Mouse (Mus musculus): ENCODE results near the gene Cd80. TPM values are rescaled to one million over a fixed set of nuclear protein-coding genes. Genes with fewer than 3 reads are reported as not detected.

Gene Cd80
- polyA plus RNA-seq (2014; fragmentation: Nextera tagmentation; extraction: Ambion mirVana), result 0.34 and 0.51 TPM in 2 replicates

GRCm38 (mm10) chr16:38455511-38456418 is at the start of gene Cd80:
Gene Cd80, plus strand, starts transcription at chr16:38455561.
- Histone ChIP-seq H3K27ac (ENCODE audit: low read depth, low read length) (no peak within 1 kb of the TSS), H3K9me3 (ENCODE audit: control insufficient read depth, low read length) (no peaks in the 10 kb centered on the region), H3K27me3 (ENCODE audit: control insufficient read depth, insufficient read depth, low read length) (no peaks in the 10 kb centered on the region), H3K4me2 (replicated peaks; ENCODE audit: low read depth, low read length) (no peak within 1 kb of the TSS), H3K36me3 (ENCODE audit: control insufficient read depth, insufficient read depth, low read length) (no peaks in the 10 kb centered on the region), H3K4me3 (ENCODE audit: low read length) (no peak within 1 kb of the TSS), H3K9ac (ENCODE audit: low read depth, low read length) (no peak within 1 kb of the TSS), H3K4me1 (ENCODE audit: control insufficient read depth, insufficient read depth, low read length) (peaks cover 9% of the 10 kb centered on the region)
- 75% methylated on average over 15 of the region's 17 CpGs for WGBS
- ATAC-seq (ENCODE audit: low FRiP score, low TSS enrichment), result no peak

GRCm38 (mm10) chr16:38406293-38406692 is 49.1 kb upstream of the Cd80 start:
- H3K27me3 ChIP-seq (ENCODE audit: control insufficient read depth, insufficient read depth, low read length), result no peaks in the 10 kb centered on the region
- no peak overlapping the region for H3K9ac ChIP-seq (ENCODE audit: low read depth, low read length)

GRCm38 (mm10) chr16:38406708-38407107 is 48.7 kb upstream of the Cd80 start:
- Histone ChIP-seq H3K4me2 (replicated peaks; ENCODE audit: low read depth, low read length) (no peak overlapping the region), H3K9me3 (ENCODE audit: control insufficient read depth, low read length) (no peaks in the 10 kb centered on the region), H3K36me3 (ENCODE audit: control insufficient read depth, insufficient read depth, low read length) (no peaks in the 10 kb centered on the region), H3K27me3 (ENCODE audit: control insufficient read depth, insufficient read depth, low read length) (no peaks in the 10 kb centered on the region), H3K27ac (ENCODE audit: low read depth, low read length) (no peak overlapping the region), H3K4me1 (ENCODE audit: control insufficient read depth, insufficient read depth, low read length) (no peaks in the 10 kb centered on the region), H3K9ac (ENCODE audit: low read depth, low read length) (no peak overlapping the region), H3K4me3 (ENCODE audit: low read length) (no peak overlapping the region)
- ATAC-seq (ENCODE audit: low FRiP score, low TSS enrichment), result no peak
- 89% methylated on average over 6 of the region's 6 CpGs for WGBS

More at GRCm38 (mm10) chr16:38406293-38406692, 49.1 kb upstream of the Cd80 start:
- no peak for ATAC-seq (ENCODE audit: low FRiP score, low TSS enrichment)
- H3K4me1 ChIP-seq (ENCODE audit: control insufficient read depth, insufficient read depth, low read length), result no peaks in the 10 kb centered on the region
- H3K9me3 ChIP-seq (ENCODE audit: control insufficient read depth, low read length), result no peaks in the 10 kb centered on the region
- 83% methylated on average over 5 of the region's 5 CpGs for WGBS
- no peaks in the 10 kb centered on the region for H3K36me3 ChIP-seq (ENCODE audit: control insufficient read depth, insufficient read depth, low read length)
- H3K27ac ChIP-seq (ENCODE audit: low read depth, low read length), result no peak overlapping the region
- H3K4me2 ChIP-seq (replicated peaks; ENCODE audit: low read depth, low read length), result no peak overlapping the region
- no peak overlapping the region for H3K4me3 ChIP-seq (ENCODE audit: low read length)

- no peak overlapping the region for H3K4me3 ChIP-seq (ENCODE audit: low read length)
- no peak overlapping the region for H3K4me2 ChIP-seq (replicated peaks; ENCODE audit: low read depth, low read length)
These were observed 47.8 kb upstream of the Cd80 start for GRCm38 (mm10) chr16:38407584-38407983.

GRCm38 (mm10) chr16:38408416-38408815 is 46.9 kb upstream of the Cd80 start:
- Histone ChIP-seq H3K4me2 (replicated peaks; ENCODE audit: low read depth, low read length) (no peak overlapping the region), H3K27me3 (ENCODE audit: control insufficient read depth, insufficient read depth, low read length) (no peaks in the 10 kb centered on the region), H3K4me3 (ENCODE audit: low read length) (no peak overlapping the region), H3K9ac (ENCODE audit: low read depth, low read length) (no peak overlapping the region), H3K36me3 (ENCODE audit: control insufficient read depth, insufficient read depth, low read length) (no peaks in the 10 kb centered on the region), H3K9me3 (ENCODE audit: control insufficient read depth, low read length) (no peaks in the 10 kb centered on the region), H3K27ac (ENCODE audit: low read depth, low read length) (no peak overlapping the region), H3K4me1 (ENCODE audit: control insufficient read depth, insufficient read depth, low read length) (no peaks in the 10 kb centered on the region)
- 98% methylated on average over 8 of the region's 8 CpGs for WGBS
- ATAC-seq (ENCODE audit: low FRiP score, low TSS enrichment), result no peak

More at GRCm38 (mm10) chr16:38407584-38407983, 47.8 kb upstream of the Cd80 start:
- Histone ChIP-seq H3K9ac (ENCODE audit: low read depth, low read length) (no peak overlapping the region), H3K4me1 (ENCODE audit: control insufficient read depth, insufficient read depth, low read length) (no peaks in the 10 kb centered on the region), H3K27ac (ENCODE audit: low read depth, low read length) (no peak overlapping the region), H3K27me3 (ENCODE audit: control insufficient read depth, insufficient read depth, low read length) (no peaks in the 10 kb centered on the region), H3K9me3 (ENCODE audit: control insufficient read depth, low read length) (no peaks in the 10 kb centered on the region), H3K36me3 (ENCODE audit: control insufficient read depth, insufficient read depth, low read length) (no peaks in the 10 kb centered on the region)
- WGBS, result 42% methylated on average over 5 of the region's 5 CpGs
- ATAC-seq (ENCODE audit: low FRiP score, low TSS enrichment), result no peak

- no peak overlapping the region for H3K4me3 ChIP-seq (ENCODE audit: low read length)
- H3K27ac ChIP-seq (ENCODE audit: low read depth, low read length), result no peak overlapping the region
- 87% methylated on average over 7 of the region's 7 CpGs for WGBS
- H3K9ac ChIP-seq (ENCODE audit: low read depth, low read length), result no peak overlapping the region
- no peaks in the 10 kb centered on the region for H3K36me3 ChIP-seq (ENCODE audit: control insufficient read depth, insufficient read depth, low read length)
- H3K4me2 ChIP-seq (replicated peaks; ENCODE audit: low read depth, low read length), result no peak overlapping the region
- H3K27me3 ChIP-seq (ENCODE audit: control insufficient read depth, insufficient read depth, low read length), result no peaks in the 10 kb centered on the region
- H3K4me1 ChIP-seq (ENCODE audit: control insufficient read depth, insufficient read depth, low read length), result no peaks in the 10 kb centered on the region
- no peak for ATAC-seq (ENCODE audit: low FRiP score, low TSS enrichment)
- H3K9me3 ChIP-seq (ENCODE audit: control insufficient read depth, low read length), result no peaks in the 10 kb centered on the region
These were observed 40.4 kb upstream of the Cd80 start for GRCm38 (mm10) chr16:38414953-38415352.

GRCm38 (mm10) chr16:38425374-38425773 is 30.0 kb upstream of the Cd80 start:
- ATAC-seq (ENCODE audit: low FRiP score, low TSS enrichment), result no peak
- H3K9me3 ChIP-seq (ENCODE audit: control insufficient read depth, low read length), result no peaks in the 10 kb centered on the region
- H3K36me3 ChIP-seq (ENCODE audit: control insufficient read depth, insufficient read depth, low read length), result no peaks in the 10 kb centered on the region
- H3K27ac ChIP-seq (ENCODE audit: low read depth, low read length), result no peak overlapping the region
- H3K27me3 ChIP-seq (ENCODE audit: control insufficient read depth, insufficient read depth, low read length), result no peaks in the 10 kb centered on the region
- no peaks in the 10 kb centered on the region for H3K4me1 ChIP-seq (ENCODE audit: control insufficient read depth, insufficient read depth, low read length)
- no peak overlapping the region for H3K9ac ChIP-seq (ENCODE audit: low read depth, low read length)
- 85% methylated on average over 2 of the region's 2 CpGs for WGBS
- H3K4me3 ChIP-seq (ENCODE audit: low read length), result no peak overlapping the region
- no peak overlapping the region for H3K4me2 ChIP-seq (replicated peaks; ENCODE audit: low read depth, low read length)

- Histone ChIP-seq H3K27me3 (ENCODE audit: control insufficient read depth, insufficient read depth, low read length) (no peaks in the 10 kb centered on the region), H3K27ac (ENCODE audit: low read depth, low read length) (no peak overlapping the region), H3K4me3 (ENCODE audit: low read length) (no peak overlapping the region), H3K36me3 (ENCODE audit: control insufficient read depth, insufficient read depth, low read length) (no peaks in the 10 kb centered on the region), H3K9me3 (ENCODE audit: control insufficient read depth, low read length) (no peaks in the 10 kb centered on the region), H3K9ac (ENCODE audit: low read depth, low read length) (no peak overlapping the region), H3K4me2 (replicated peaks; ENCODE audit: low read depth, low read length) (no peak overlapping the region), H3K4me1 (ENCODE audit: control insufficient read depth, insufficient read depth, low read length) (no peaks in the 10 kb centered on the region)
- 84% methylated on average over 1 of the region's 1 CpGs for WGBS
- no peak for ATAC-seq (ENCODE audit: low FRiP score, low TSS enrichment)
These were observed 29.6 kb upstream of the Cd80 start for GRCm38 (mm10) chr16:38425799-38426198.

GRCm38 (mm10) chr16:38431446-38432185 is 23.7 kb upstream of the Cd80 start:
- Histone ChIP-seq H3K27me3 (ENCODE audit: control insufficient read depth, insufficient read depth, low read length) (no peaks in the 10 kb centered on the region), H3K4me1 (ENCODE audit: control insufficient read depth, insufficient read depth, low read length) (no peaks in the 10 kb centered on the region), H3K36me3 (ENCODE audit: control insufficient read depth, insufficient read depth, low read length) (no peaks in the 10 kb centered on the region), H3K4me3 (ENCODE audit: low read length) (no peak overlapping the region), H3K4me2 (replicated peaks; ENCODE audit: low read depth, low read length) (no peak overlapping the region), H3K27ac (ENCODE audit: low read depth, low read length) (no peak overlapping the region), H3K9me3 (ENCODE audit: control insufficient read depth, low read length) (no peaks in the 10 kb centered on the region), H3K9ac (ENCODE audit: low read depth, low read length) (no peak overlapping the region)
- ATAC-seq (ENCODE audit: low FRiP score, low TSS enrichment), result no peak
- 68% methylated on average over 13 of the region's 13 CpGs for WGBS
